ENCODE assay signal across 9 mouse cellular contexts in the genomic region with DNA sequence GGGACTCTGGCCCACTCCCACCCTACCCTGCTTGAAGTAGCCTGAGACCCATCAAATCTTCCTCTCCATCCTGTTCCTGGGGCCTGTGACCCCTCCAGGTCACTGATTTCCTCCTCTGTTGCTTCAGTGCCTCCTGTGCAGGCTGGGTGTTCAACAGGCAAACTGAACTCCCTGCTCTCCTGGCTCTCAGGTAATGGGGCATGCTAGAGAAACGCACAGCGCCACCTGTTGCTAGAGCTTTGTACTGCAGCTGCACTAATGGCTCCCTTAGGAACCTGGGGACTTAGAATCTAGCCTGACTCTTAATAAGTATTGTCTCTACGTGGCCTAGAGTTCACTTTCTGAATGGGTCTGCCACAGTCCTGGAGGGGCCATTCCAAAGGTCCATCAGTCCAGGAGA. TPM values are rescaled to one million over a fixed set of nuclear protein-coding genes. Genes with fewer than 3 reads are reported as not detected.
DNase-seq lines count a peak whose midpoint lies in the region; ATAC-seq lines count a peak whose summit lies in the region.
"Had no signal": no experiment of that assay in that cellular context is flagged by ENCODE, and none has a peak within 500 bp of the region (broad histone marks: within the 10 kb centered on the region; RNA-seq: fewer than 3 reads in every experiment).

No protein-coding gene starts in this region.

- no peaks in the 10 kb centered on the region for H3K27me3 ChIP-seq in lung, embryonic 15.5 days
- H3K27me3 ChIP-seq: heart, embryonic 13.5 days had no signal

- peak; percentile 90 for DNase-seq in CD4-positive, CD25-positive, alpha-beta regulatory T cell, adult 2 months (ENCODE audit: low read depth, low spot score)
- peak; percentile 83 for DNase-seq in ZHBTc4 (ENCODE audit: low read depth, low spot score)
- peak; percentile 89 for DNase-seq in embryo, embryonic 10 days (ENCODE audit: low spot score)
- DNase-seq in heart, adult 9 months (ENCODE audit: low spot score in 2 of 2) = peak; percentile 40 to 58
- DNase-seq in kidney, postnatal 10 days = peak; percentile 87
- DNase-seq in retina, embryonic 14.5 days (ENCODE audit: low spot score) = peak; percentile 93
- peak; percentile 62 for DNase-seq in urinary bladder, adult 2 months (ENCODE audit: low spot score)

- no peak overlapping the region for H3K4me2 ChIP-seq in lung, embryonic 15.5 days
- H3K4me2 ChIP-seq: heart, embryonic 13.5 days had no signal

- H3K9me3 ChIP-seq in lung, embryonic 15.5 days = no peaks in the 10 kb centered on the region
- H3K9me3 ChIP-seq: heart, embryonic 13.5 days had no signal

- 0 out of 2 replicates have a peak, but pooled peaks cover 2% of the 10 kb centered on the region for H3K36me3 ChIP-seq in lung, embryonic 15.5 days

- 6% methylated on average over 3 of the region's 3 CpGs for WGBS in lung, embryonic 15.5 days

- no peak overlapping the region for H3K9ac ChIP-seq in lung, embryonic 15.5 days
- H3K9ac ChIP-seq: heart, embryonic 13.5 days had no signal

- H3K4me1 ChIP-seq in lung, embryonic 15.5 days = no peaks in the 10 kb centered on the region

- no peak overlapping the region for H3K4me3 ChIP-seq in lung, embryonic 15.5 days
- H3K4me3 ChIP-seq: heart, embryonic 13.5 days had no signal

- no peak overlapping the region for H3K27ac ChIP-seq in lung, embryonic 15.5 days
- H3K27ac ChIP-seq: heart, embryonic 13.5 days had no signal

- ATAC-seq in lung, embryonic 15.5 days (ENCODE audit: borderline replicate concordance, extremely low read depth, low FRiP score, low TSS enrichment) = 0 out of 2 replicates have a peak, but pooled peaks have one; percentile 8

RNA-seq across cellular contexts. Expression of a gene that starts 10.4 kb away (rescaled TPM):
- polyA plus RNA-seq in lung, embryonic 15.5 days (2015; fragmentation: Nextera tagmentation; extraction: Ambion mirVana) = 3.2 TPM in 2 replicates
- 15.2 and 17.6 TPM in 2 replicates for polyA plus RNA-seq in urinary bladder, adult 2 months (2012; rRNA removed)

RNA-seq across cellular contexts. Expression of a gene that starts 29.8 kb away (rescaled TPM):
- polyA plus RNA-seq in lung, embryonic 15.5 days (2015; fragmentation: Nextera tagmentation; extraction: Ambion mirVana) = 10.8 and 12.5 TPM in 2 replicates
- polyA plus RNA-seq in urinary bladder, adult 2 months (2012; rRNA removed) = 8.6 and 9.1 TPM in 2 replicates

RNA-seq across cellular contexts. Expression of a gene that starts 35.4 kb away (rescaled TPM):
- 12.4 and 15.9 TPM in 2 replicates for polyA plus RNA-seq in lung, embryonic 15.5 days (2015; fragmentation: Nextera tagmentation; extraction: Ambion mirVana)
- 21.3 and 26.1 TPM in 2 replicates for polyA plus RNA-seq in urinary bladder, adult 2 months (2012; rRNA removed)

RNA-seq across cellular contexts. Expression of a gene that starts 38.0 kb away (rescaled TPM):
- 0.25 TPM in 1 of 2 replicates, not detected in the other for polyA plus RNA-seq in lung, embryonic 15.5 days (2015; fragmentation: Nextera tagmentation; extraction: Ambion mirVana)
- polyA plus RNA-seq in urinary bladder, adult 2 months (2012; rRNA removed) = 0.12 and 0.25 TPM in 2 replicates
- polyA plus RNA-seq: heart, embryonic 13.5 days had no signal

RNA-seq across cellular contexts. Expression of a gene that starts 46.0 kb away (rescaled TPM):
- 20.3 and 26.0 TPM in 2 replicates for polyA plus RNA-seq in lung, embryonic 15.5 days (2015; fragmentation: Nextera tagmentation; extraction: Ambion mirVana)
- polyA plus RNA-seq in urinary bladder, adult 2 months (2012; rRNA removed) = 19.6 and 26.7 TPM in 2 replicates
